Mouse (Mus musculus) G1E (cell line): ENCODE measurements around the gene Tmem223. TPM values are rescaled to one million over a fixed set of nuclear protein-coding genes. Genes with fewer than 3 reads are reported as not detected.

Source experiments
- ATAC-seq: 2 replicates; pipeline ENCODE4 v1.8.0; 2016; ENCODE audit warnings: mild to moderate bottlenecking; ENCODE audit not compliant: insufficient number of reproducible peaks, poor library complexity, low FRiP score, severe bottlenecking; ENCODE audit errors: extremely low read depth
- DNase-seq: peaks from one replicate; pipeline ENCODE4 v3.0.0; 2012; ENCODE audit warnings: low spot score
- H3K27me3 ChIP-seq: 2 replicates; pipeline ENCODE4 v1.6.1; 2012; ENCODE audit warnings: mild to moderate bottlenecking, low read length, inconsistent platforms; ENCODE audit not compliant: insufficient read depth
- H3K36me3 ChIP-seq: replicated peaks from 2 replicates; pipeline ENCODE3; 2012; ENCODE audit warnings: mild to moderate bottlenecking, inconsistent platforms
- H3K4me1 ChIP-seq: 2 replicates; pipeline ENCODE4 v1.6.1; 2012; ENCODE audit warnings: low read depth, low read length, inconsistent platforms, mixed read lengths; ENCODE audit not compliant: insufficient read depth
- H3K4me3 ChIP-seq: 2 replicates; pipeline ENCODE4 v1.5.1; 2012; ENCODE audit warnings: low read depth, mild to moderate bottlenecking, inconsistent platforms, low read length, moderate library complexity, mixed read lengths
- H3K9me3 ChIP-seq: replicated peaks from 2 replicates; pipeline ENCODE4 v1.6.1; 2012; ENCODE audit warnings: inconsistent platforms
- CTCF ChIP-seq: IDR thresholded peaks from 2 replicates; pipeline ENCODE4 v1.5.1; 2012; ENCODE audit warnings: low read depth, low read length, inconsistent platforms, mixed read lengths
- GATA1 ChIP-seq: IDR thresholded peaks from 2 replicates; pipeline ENCODE4 v1.6.1; 2012; ENCODE audit warnings: borderline replicate concordance, low read length, inconsistent platforms, mixed read lengths
- GATA2 ChIP-seq: IDR thresholded peaks from 2 replicates; pipeline ENCODE4 v1.6.1; 2012; ENCODE audit warnings: low read depth, low read length, inconsistent platforms, borderline replicate concordance
- POLR2AphosphoS5 ChIP-seq: IDR thresholded peaks from 2 replicates; pipeline ENCODE4 v1.6.1; 2012; ENCODE audit warnings: low read depth, low read length, inconsistent platforms; ENCODE audit not compliant: insufficient replicate concordance
- TAL1 ChIP-seq: conservative IDR thresholded peaks from 2 replicates; pipeline ENCODE4 v1.6.1; 2012; ENCODE audit warnings: low read depth, low read length, inconsistent platforms, mixed read lengths
- polyA plus RNA-seq: library from polyadenylated mRNA; stranded (reverse); fragments of >175 nt; gene quantifications from 2 replicates; pipeline ENCODE4 v1.2.3, GENCODE M21; 2012
- total RNA-seq, 2 experiments: library from RNA; stranded (forward) in 1 of 2; stranded (reverse) in 1 of 2; fragments of 200-1000 nt in 1 of 2; fragments of >200 nt in 1 of 2; fragmentation: Nextera tagmentation in 1 of 2; gene quantifications; 2 replicates each; pipeline ENCODE4 v1.2.3; 2014 to 2017

Gene Tmem223
- total and polyA plus RNA-seq, 3 experiments, result 3.2 to 16.3 (median 6.1) TPM

GRCm38 (mm10) chr19:8774086-8774835 is 3.5 kb downstream of the Tmem223 start, which contains the start of gene Tmem179b:
Gene Tmem179b (minus strand): TSS chr19:8774467.
- no peaks in the 10 kb centered on the region for H3K9me3 ChIP-seq
- TF ChIP-seq GATA2, result no peak
- TF ChIP-seq POLR2AphosphoS5, result 0 out of 2 replicates have a peak, but pooled peaks have one; percentile 64
- ATAC-seq (peak; percentile 85), DNase-seq (peak; percentile 91)
- H3K4me1 ChIP-seq, result peaks cover 51% of the 10 kb centered on the region
- peak within 1 kb of the TSS; percentile 85 for H3K4me3 ChIP-seq
- H3K27me3 ChIP-seq, result no peaks in the 10 kb centered on the region
- peaks cover 68% of the 10 kb centered on the region for H3K36me3 ChIP-seq

GRCm38 (mm10) chr19:8774951-8775421 is 4.2 kb downstream of the Tmem223 start:
- no peaks in the 10 kb centered on the region for H3K9me3 ChIP-seq
- no peak for TF ChIP-seq GATA1
- TF ChIP-seq GATA2, result no peak
- no peak for TF ChIP-seq POLR2AphosphoS5
- no peak for TF ChIP-seq TAL1
- no peak for TF ChIP-seq CTCF
- H3K27me3 ChIP-seq, result no peaks in the 10 kb centered on the region
- peaks cover 54% of the 10 kb centered on the region for H3K4me1 ChIP-seq
- ATAC-seq, result no peak
- no peak for DNase-seq
- H3K36me3 ChIP-seq, result peaks cover 66% of the 10 kb centered on the region
- H3K4me3 ChIP-seq, result peak overlapping the region; percentile 85

GRCm38 (mm10) chr19:8786008-8786781 is 15.4 kb downstream of the Tmem223 start, which contains the start of gene Taf6l:
Gene Taf6l (minus strand): TSS chr19:8786417.
- Histone ChIP-seq H3K36me3 (peaks cover 49% of the 10 kb centered on the region), H3K4me1 (peaks cover 42% of the 10 kb centered on the region), H3K9me3 (no peaks in the 10 kb centered on the region), H3K27me3 (no peaks in the 10 kb centered on the region), H3K4me3 (peak within 1 kb of the TSS; percentile 84)
- ATAC-seq, result peak; percentile 94
- peak; percentile 92 for DNase-seq
- TF ChIP-seq POLR2AphosphoS5, result no peak
- TF ChIP-seq CTCF, result no peak

GRCm38 (mm10) chr19:8788521-8788920 is 17.7 kb downstream of the Tmem223 start:
- no peak for TF ChIP-seq CTCF
- peaks cover 5% of the 10 kb centered on the region for H3K9me3 ChIP-seq
- ATAC-seq, result no peak

GRCm38 (mm10) chr19:8789171-8789570 is 18.4 kb downstream of the Tmem223 start:
- no peaks in the 10 kb centered on the region for H3K27me3 ChIP-seq
- DNase-seq (no peak), ATAC-seq (no peak)
- no peak for TF ChIP-seq POLR2AphosphoS5
- no peak for TF ChIP-seq TAL1
- peaks cover 45% of the 10 kb centered on the region for H3K36me3 ChIP-seq
- peaks cover 8% of the 10 kb centered on the region for H3K9me3 ChIP-seq
- H3K4me3 ChIP-seq, result no peak overlapping the region
- peaks cover 28% of the 10 kb centered on the region for H3K4me1 ChIP-seq

More at GRCm38 (mm10) chr19:8788521-8788920, 17.7 kb downstream of the Tmem223 start:
- Histone ChIP-seq H3K4me1 (peaks cover 34% of the 10 kb centered on the region), H3K27me3 (no peaks in the 10 kb centered on the region), H3K4me3 (no peak overlapping the region), H3K36me3 (peaks cover 45% of the 10 kb centered on the region)
- DNase-seq, result no peak

- H3K27me3 ChIP-seq, result no peaks in the 10 kb centered on the region
- H3K9me3 ChIP-seq, result peaks cover 8% of the 10 kb centered on the region
- H3K4me3 ChIP-seq, result no peak overlapping the region
- TF ChIP-seq TAL1 (no peak), GATA2 (no peak), GATA1 (no peak), CTCF (no peak), POLR2AphosphoS5 (no peak)
- peaks cover 47% of the 10 kb centered on the region for H3K36me3 ChIP-seq
- peaks cover 18% of the 10 kb centered on the region for H3K4me1 ChIP-seq
- ATAC-seq (no peak), DNase-seq (no peak)
These were observed 19.4 kb downstream of the Tmem223 start for GRCm38 (mm10) chr19:8790171-8790570.
